Mouse (Mus musculus) MEL (cell line): ENCODE results near the gene Apmap. TPM values are rescaled to one million over a fixed set of nuclear protein-coding genes. Genes with fewer than 3 reads are reported as not detected.

Experiments
- DNase-seq: peaks from one replicate; pipeline ENCODE4 v3.0.0; 2011; ENCODE audit warnings: low read depth, low spot score
- H3K27ac ChIP-seq: 2 replicates; pipeline ENCODE4 v1.5.1; 2012; ENCODE audit warnings: low read depth, mild to moderate bottlenecking, control low read depth, low read length, moderate library complexity; ENCODE audit not compliant: control insufficient read depth
- H3K27me3 ChIP-seq, 2 experiments: fragments of 150-350 bp in 1 of 2; sonication (generic) in 1 of 2; 2 replicates each; pipeline ENCODE4 v1.6.1; 2012; ENCODE audit warnings: low read length in 2 of 2, mild to moderate bottlenecking in 2 of 2, improper control_type of control experiment in 1 of 2, moderate library complexity in 1 of 2; ENCODE audit not compliant: insufficient read depth in 2 of 2, control insufficient read depth in 1 of 2
- H3K36me3 ChIP-seq, 2 experiments: 2 replicates each; pipeline ENCODE4 v1.6.1; 2012 to 2014; ENCODE audit warnings: low read length in 2 of 2, improper control_type of control experiment in 1 of 2, inconsistent platforms in 1 of 2, mild to moderate bottlenecking in 1 of 2; ENCODE audit not compliant: insufficient read depth in 2 of 2, control insufficient read depth in 1 of 2
- H3K4me1 ChIP-seq, 2 experiments: fragments of 150-350 bp in 1 of 2; sonication (generic) in 1 of 2; 2 replicates each; pipeline ENCODE4 v1.6.1; 2012; ENCODE audit warnings: low read length in 2 of 2, improper control_type of control experiment in 1 of 2, mild to moderate bottlenecking in 1 of 2; ENCODE audit not compliant: insufficient read depth in 2 of 2, control insufficient read depth in 1 of 2
- H3K4me3 ChIP-seq, 2 experiments: fragments of 150-350 bp in 1 of 2; sonication (generic) in 1 of 2; 2 replicates each; pipeline ENCODE4 v1.5.1; 2012; ENCODE audit warnings: low read depth in 2 of 2, low read length in 2 of 2, mild to moderate bottlenecking in 2 of 2, moderate library complexity in 2 of 2, control low read depth in 1 of 2, improper control_type of control experiment in 1 of 2; ENCODE audit not compliant: control insufficient read depth in 1 of 2, insufficient read depth in 1 of 2
- H3K79me2 ChIP-seq: 2 replicates; pipeline ENCODE4 v1.6.1; 2012; ENCODE audit warnings: mild to moderate bottlenecking, low read length, moderate library complexity; ENCODE audit not compliant: control insufficient read depth, poor library complexity, insufficient read depth
- H3K9ac ChIP-seq: 2 replicates; pipeline ENCODE4 v1.6.1; 2012; ENCODE audit warnings: low read depth, mild to moderate bottlenecking, control low read depth, low read length, moderate library complexity; ENCODE audit not compliant: control insufficient read depth, poor library complexity, severe bottlenecking
- H3K9me3 ChIP-seq: fragments of 150-350 bp; sonication (generic); replicated peaks from 2 replicates; pipeline ENCODE4 v1.6.1; 2012; ENCODE audit warnings: mild to moderate bottlenecking, low read length, improper control_type of control experiment, moderate library complexity; ENCODE audit not compliant: insufficient read depth
- CHD1 ChIP-seq: IDR thresholded peaks from 2 replicates; pipeline ENCODE4 v1.6.1; 2012; ENCODE audit warnings: low read depth, mild to moderate bottlenecking, inconsistent platforms, low read length, improper control_type of control experiment
- CHD2 ChIP-seq: IDR thresholded peaks from 2 replicates; pipeline ENCODE4 v1.6.1; 2011; ENCODE audit warnings: low read length, improper control_type of control experiment
- CTCF ChIP-seq, 3 experiments: IDR thresholded peaks in 2 of 3; conservative IDR thresholded peaks in 1 of 3; 2 replicates each; pipeline ENCODE4 v1.5.1; 2011 to 2012; ENCODE audit warnings: low read length in 3 of 3, low read depth in 2 of 3, mild to moderate bottlenecking in 2 of 3, improper control_type of control experiment in 1 of 3, inconsistent platforms in 1 of 3, mixed read lengths in 1 of 3, moderate library complexity in 1 of 3; ENCODE audit not compliant: control insufficient read depth in 1 of 3, insufficient read depth in 1 of 3, poor library complexity in 1 of 3, severe bottlenecking in 1 of 3
- E2F4 ChIP-seq: IDR thresholded peaks from 2 replicates; pipeline ENCODE4 v1.6.1; 2011; ENCODE audit warnings: low read depth, low read length, improper control_type of control experiment, borderline replicate concordance
- ELF1 ChIP-seq: IDR thresholded peaks from 2 replicates; pipeline ENCODE4 v1.6.1; 2014; ENCODE audit warnings: low read depth, mild to moderate bottlenecking, inconsistent platforms, low read length, improper control_type of control experiment, moderate library complexity
- GATA1 ChIP-seq: IDR thresholded peaks from 2 replicates; pipeline ENCODE4 v1.6.1; 2011; ENCODE audit warnings: low read depth, low read length, improper control_type of control experiment
- HCFC1 ChIP-seq: IDR thresholded peaks from 2 replicates; pipeline ENCODE4 v1.6.1; 2012; ENCODE audit warnings: low read depth, mild to moderate bottlenecking, inconsistent platforms, low read length, improper control_type of control experiment, moderate library complexity
- MAZ ChIP-seq: IDR thresholded peaks from 2 replicates; pipeline ENCODE4 v1.6.1; 2012; ENCODE audit warnings: low read depth, mild to moderate bottlenecking, inconsistent platforms, low read length, improper control_type of control experiment
- MEF2A ChIP-seq: IDR thresholded peaks from 2 replicates; pipeline ENCODE4 v1.6.1; 2014; ENCODE audit warnings: low read depth, mild to moderate bottlenecking, inconsistent platforms, low read length, improper control_type of control experiment; ENCODE audit not compliant: poor library complexity, insufficient replicate concordance, severe bottlenecking; ENCODE audit errors: extremely low read depth
- MYB ChIP-seq: IDR thresholded peaks from 2 replicates; pipeline ENCODE4 v1.6.1; 2011; ENCODE audit warnings: mild to moderate bottlenecking, low read depth, low read length, improper control_type of control experiment
- MYC ChIP-seq: IDR thresholded peaks from 2 replicates; pipeline ENCODE4 v1.6.1; 2011; ENCODE audit warnings: low read depth, mild to moderate bottlenecking, low read length, improper control_type of control experiment, moderate library complexity
- NELFE ChIP-seq: IDR thresholded peaks from 2 replicates; pipeline ENCODE4 v1.6.1; 2011; ENCODE audit warnings: low read depth, low read length, improper control_type of control experiment
- NRF1 ChIP-seq: IDR thresholded peaks from 2 replicates; pipeline ENCODE4 v1.6.1; 2014; ENCODE audit warnings: low read depth, mild to moderate bottlenecking, inconsistent platforms, low read length, improper control_type of control experiment, moderate library complexity; ENCODE audit not compliant: poor library complexity, insufficient read depth, severe bottlenecking
- POLR2A ChIP-seq, 2 experiments: IDR thresholded peaks; 2 replicates each; pipeline ENCODE4 v1.6.1; 2011 to 2012; ENCODE audit warnings: low read length in 2 of 2, mild to moderate bottlenecking in 2 of 2, control low read depth in 1 of 2, improper control_type of control experiment in 1 of 2, low read depth in 1 of 2, moderate library complexity in 1 of 2; ENCODE audit not compliant: control insufficient read depth in 1 of 2, insufficient read depth in 1 of 2, poor library complexity in 1 of 2
- POLR2AphosphoS2 ChIP-seq: IDR thresholded peaks from 2 replicates; pipeline ENCODE4 v1.6.1; 2011; ENCODE audit warnings: low read length, improper control_type of control experiment
- POLR2AphosphoS5 ChIP-seq: IDR thresholded peaks from 2 replicates; pipeline ENCODE4 v1.6.1; 2012; ENCODE audit warnings: low read depth, borderline replicate concordance, mild to moderate bottlenecking, inconsistent platforms, low read length, moderate library complexity, mixed read lengths
- RCOR1 ChIP-seq: IDR thresholded peaks from 2 replicates; pipeline ENCODE4 v1.6.1; 2012; ENCODE audit warnings: low read depth, mild to moderate bottlenecking, inconsistent platforms, low read length, improper control_type of control experiment
- SIN3A ChIP-seq: IDR thresholded peaks from 2 replicates; pipeline ENCODE4 v1.6.1; 2012; ENCODE audit warnings: low read length, improper control_type of control experiment, inconsistent platforms
- SMC3 ChIP-seq: IDR thresholded peaks from 2 replicates; pipeline ENCODE4 v1.6.1; 2011; ENCODE audit warnings: low read depth, low read length, improper control_type of control experiment
- TCF12 ChIP-seq: IDR thresholded peaks from 2 replicates; pipeline ENCODE4 v1.6.1; 2014; ENCODE audit warnings: low read depth, mild to moderate bottlenecking, inconsistent platforms, low read length, improper control_type of control experiment, moderate library complexity
- UBTF ChIP-seq: IDR thresholded peaks from 2 replicates; pipeline ENCODE4 v1.6.1; 2012; ENCODE audit warnings: low read depth, mild to moderate bottlenecking, inconsistent platforms, low read length, improper control_type of control experiment, moderate library complexity, borderline replicate concordance; ENCODE audit not compliant: insufficient read depth
- ZC3H11A ChIP-seq: IDR thresholded peaks from 2 replicates; pipeline ENCODE4 v1.6.1; 2012; ENCODE audit warnings: low read depth, mild to moderate bottlenecking, inconsistent platforms, low read length, improper control_type of control experiment
- ZMIZ1 ChIP-seq: IDR thresholded peaks from 2 replicates; pipeline ENCODE4 v1.6.1; 2012; ENCODE audit warnings: low read depth, mild to moderate bottlenecking, inconsistent platforms, low read length, improper control_type of control experiment, moderate library complexity
- ZNF384 ChIP-seq: IDR thresholded peaks from 2 replicates; pipeline ENCODE4 v1.6.1; 2012; ENCODE audit warnings: low read depth, mild to moderate bottlenecking, inconsistent platforms, low read length, improper control_type of control experiment
- polyA plus RNA-seq, 2 experiments: library from polyadenylated mRNA; stranded (reverse) in 1 of 2; unstranded in 1 of 2; fragments of >175 nt in 1 of 2; fragments of >200 nt in 1 of 2; gene quantifications; 2 replicates each; pipeline versions ENCODE4 v1.2.1 to v1.2.4; 2012; ENCODE audit warnings: low replicate concordance in 2 of 2, low read depth in 1 of 2; ENCODE audit not compliant: insufficient read length in 2 of 2, insufficient read depth in 1 of 2, missing spikeins in 1 of 2
- total RNA-seq: library from RNA; depleted of rRNA; stranded (reverse); fragments of 300-350 nt; gene quantifications from 2 replicates; pipeline ENCODE4 v1.2.3, GENCODE M21; 2012

Apmap gene
- total and polyA plus RNA-seq, 3 experiments = 26.4 to 29.4 TPM; not detected in 1

DNA sequence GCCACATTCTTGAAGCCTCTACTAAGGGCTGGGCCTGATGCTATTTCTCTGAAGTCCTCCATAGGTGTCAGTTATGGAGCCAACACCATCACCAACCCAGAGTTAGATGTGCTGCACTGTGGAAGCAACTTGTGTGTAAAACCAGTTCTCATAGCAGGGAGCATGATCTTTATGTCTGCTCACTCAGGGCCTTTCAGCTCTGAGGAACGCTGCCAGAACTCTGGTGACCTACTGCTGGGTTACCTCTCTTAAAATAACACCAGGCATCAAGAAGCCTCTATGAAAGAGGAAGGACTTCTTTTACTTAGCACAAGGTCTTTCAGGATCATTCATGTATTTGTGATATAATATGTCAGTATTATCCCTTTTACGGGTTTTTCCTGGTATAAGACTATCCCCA lies 6.2 kb downstream of the Apmap start:
- Histone ChIP-seq H3K9ac (no peak overlapping the region), H3K79me2 (peaks cover 7% of the 10 kb centered on the region; the same call in 1 of the 2 replicates), H3K4me3 (no peak overlapping the region), H3K9me3 (no peaks in the 10 kb centered on the region), H3K27ac (no peak overlapping the region), H3K36me3 (peaks cover 0 to 1% of the 10 kb centered on the region in 2 experiments; a peak in 3 of 4 replicates), H3K4me1 (no peaks in the 10 kb centered on the region), H3K27me3 (no peaks in the 10 kb centered on the region)
- TF ChIP-seq ZMIZ1 (no peak), POLR2AphosphoS5 (no peak), CHD2 (no peak), POLR2AphosphoS2 (no peak), MEF2A (no peak), MAZ (no peak), TCF12 (no peak), UBTF (no peak)
- no peak for DNase-seq

DNA sequence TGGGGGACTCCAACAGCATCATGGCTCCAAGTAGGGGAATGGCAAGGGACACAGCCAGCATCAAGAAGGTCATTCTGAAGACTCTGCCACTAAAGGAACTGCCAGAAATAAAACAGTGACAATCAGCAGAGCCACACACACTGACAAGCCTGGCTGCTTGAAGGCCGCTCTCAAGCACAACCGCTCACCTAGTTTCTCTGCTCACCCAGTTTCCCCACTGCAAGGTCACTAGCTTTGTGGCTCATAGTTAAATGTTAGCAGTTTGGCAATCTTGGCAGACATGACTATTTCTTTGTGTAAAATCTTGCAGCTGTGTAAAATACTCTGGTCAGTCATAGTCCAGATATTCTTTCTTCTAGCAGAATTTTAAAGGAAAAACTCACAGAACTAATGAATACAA lies 8.1 kb downstream of the Apmap start:
- no peaks in the 10 kb centered on the region for H3K27me3 ChIP-seq
- H3K27ac ChIP-seq = no peak overlapping the region
- no peaks in the 10 kb centered on the region; a peak in 2 of 4 replicates for H3K36me3 ChIP-seq
- H3K4me3 ChIP-seq = no peak overlapping the region
- no peak for DNase-seq
- H3K9me3 ChIP-seq = no peaks in the 10 kb centered on the region
- H3K9ac ChIP-seq = no peak overlapping the region
- peaks cover 6% of the 10 kb centered on the region; the same call in 1 of the 2 replicates for H3K79me2 ChIP-seq
- TF ChIP-seq SMC3 (no peak), UBTF (no peak), ZNF384 (no peak), POLR2A (IDR thresholded peaks at IDR 0.05; ENCODE audit: control insufficient read depth in 1 of 2, insufficient read depth in 1 of 2, low read depth in 1 of 2, low read length in 2 of 2, poor library complexity in 1 of 2) (no peak), GATA1 (no peak), CTCF (IDR thresholded peaks at IDR 0.05 in 2 of 3, conservative IDR thresholded peaks at IDR 0.05 in 1 of 3; ENCODE audit: control insufficient read depth in 1 of 3, insufficient read depth in 1 of 3, low read depth in 2 of 3, low read length in 3 of 3, poor library complexity in 1 of 3, severe bottlenecking in 1 of 3) (no peak), NELFE (no peak), ZC3H11A (no peak), SIN3A (no peak), RCOR1 (no peak), MYC (no peak), CHD1 (no peak), HCFC1 (no peak), CHD2 (no peak), E2F4 (no peak), NRF1 (no peak), MYB (no peak), ELF1 (no peak)
- H3K4me1 ChIP-seq = no peaks in the 10 kb centered on the region
